Mouse (Mus musculus) intestine, embryonic 16.5 days (tissue): ENCODE measurements at regions not wholly inside any gene's neighbourhood (a gene's known extent, or its start where the extent isn't known, plus 50 kb on each side); places are given as distances from the start of the nearest gene placed in this dataset.

ENCODE experiments used
- ATAC-seq: fragments of 200-750 bp; cut with Nextera tagmentation; 2 replicates; pipeline ENCODE4 v1.8.0; 2017; ENCODE audit warnings: moderate TSS enrichment, moderate library complexity
- H3K27ac ChIP-seq: fragments of 300-500 bp; sonication (generic); 2 replicates; pipeline ENCODE4 v1.5.1; 2014; ENCODE audit warnings: mild to moderate bottlenecking, low read length
- H3K27me3 ChIP-seq: fragments of 300-500 bp; sonication (generic); replicated peaks from 2 replicates; pipeline ENCODE4 v1.6.1; 2014; ENCODE audit warnings: low read length, control low read depth, mixed read lengths; ENCODE audit not compliant: control insufficient read depth, insufficient read depth
- H3K36me3 ChIP-seq: fragments of 300-500 bp; sonication (generic); 2 replicates; pipeline ENCODE4 v1.6.1; 2014; ENCODE audit warnings: low read length, control low read depth; ENCODE audit not compliant: control insufficient read depth, insufficient read depth
- H3K4me1 ChIP-seq: fragments of 300-500 bp; sonication (generic); 2 replicates; pipeline ENCODE4 v1.6.1; 2014; ENCODE audit warnings: low read length, control low read depth, mixed read lengths; ENCODE audit not compliant: control insufficient read depth, insufficient read depth
- H3K4me2 ChIP-seq: fragments of 300-500 bp; sonication (generic); 2 replicates; pipeline ENCODE4 v1.6.1; 2014; ENCODE audit warnings: low read depth, low read length, control low read depth
- H3K4me3 ChIP-seq: fragments of 300-500 bp; sonication (generic); 2 replicates; pipeline ENCODE4 v1.5.1; 2014; ENCODE audit warnings: mild to moderate bottlenecking, low read length
- H3K9ac ChIP-seq: fragments of 300-500 bp; sonication (generic); 2 replicates; pipeline ENCODE4 v1.6.1; 2014; ENCODE audit warnings: low read depth, low read length
- H3K9me3 ChIP-seq: fragments of 300-500 bp; sonication (generic); 2 replicates; pipeline ENCODE4 v1.6.1; 2016; ENCODE audit warnings: low read length, control low read depth; ENCODE audit not compliant: control insufficient read depth
- WGBS: fragments of 180-500 bp; shearing (Covaris S2); extraction: QIAGEN DNeasy Blood & Tissue Kit; methylation state at CpG from one replicate; pipeline ENCODE4 v1.1.7; 2014; 5-methylcytosine and 5-hydroxymethylcytosine counted together

- Histone ChIP-seq H3K27ac (no peak overlapping the region), H3K27me3 (no peaks in the 10 kb centered on the region), H3K4me3 (no peak overlapping the region), H3K4me2 (no peak overlapping the region), H3K9ac (no peak overlapping the region), H3K9me3 (no peaks in the 10 kb centered on the region), H3K36me3 (no peaks in the 10 kb centered on the region), H3K4me1 (no peaks in the 10 kb centered on the region)
- ATAC-seq, result no peak
- 41% methylated on average over 4 of the region's 4 CpGs for WGBS
These were observed 258.9 kb downstream of the Sqor start for GRCm38 (mm10) chr2:123023918-123024317.

- H3K27me3 ChIP-seq, result no peaks in the 10 kb centered on the region
- WGBS, result 75% methylated on average over 1 of the region's 1 CpGs
- H3K9me3 ChIP-seq, result no peaks in the 10 kb centered on the region
- no peak overlapping the region for H3K4me2 ChIP-seq
- H3K4me3 ChIP-seq, result no peak overlapping the region
- no peaks in the 10 kb centered on the region for H3K4me1 ChIP-seq
- no peak overlapping the region for H3K9ac ChIP-seq
- no peaks in the 10 kb centered on the region for H3K36me3 ChIP-seq
- no peak for ATAC-seq
- no peak overlapping the region for H3K27ac ChIP-seq
These were observed 259.3 kb downstream of the Sqor start for GRCm38 (mm10) chr2:123024380-123024779.

- WGBS, result 83% methylated on average over 4 of the region's 4 CpGs
- H3K4me3 ChIP-seq, result no peak overlapping the region
- no peak for ATAC-seq
These were observed 260.0 kb downstream of the Sqor start for GRCm38 (mm10) chr2:123024976-123025585.

GRCm38 (mm10) chr2:123047321-123047720 lies 282.3 kb downstream of the Sqor start:
- Histone ChIP-seq H3K9ac (no peak overlapping the region), H3K4me2 (no peak overlapping the region), H3K27me3 (no peaks in the 10 kb centered on the region), H3K4me1 (no peaks in the 10 kb centered on the region), H3K4me3 (no peak overlapping the region), H3K9me3 (no peaks in the 10 kb centered on the region), H3K36me3 (no peaks in the 10 kb centered on the region), H3K27ac (no peak overlapping the region)
- ATAC-seq, result no peak

More at GRCm38 (mm10) chr2:123024976-123025585, 260.0 kb downstream of the Sqor start:
- H3K27ac ChIP-seq, result no peak overlapping the region
- no peak overlapping the region for H3K4me2 ChIP-seq
- H3K9ac ChIP-seq, result no peak overlapping the region
- no peaks in the 10 kb centered on the region for H3K4me1 ChIP-seq
- no peaks in the 10 kb centered on the region for H3K9me3 ChIP-seq
- no peaks in the 10 kb centered on the region for H3K36me3 ChIP-seq
- H3K27me3 ChIP-seq, result no peaks in the 10 kb centered on the region

GRCm38 (mm10) chr2:123064648-123065047 lies 299.6 kb downstream of the Sqor start:
- H3K4me1 ChIP-seq, result no peaks in the 10 kb centered on the region
- 71% methylated on average over 1 of the region's 1 CpGs for WGBS

GRCm38 (mm10) chr2:123068809-123069208 lies 303.8 kb downstream of the Sqor start:
- Histone ChIP-seq H3K27ac (no peak overlapping the region), H3K4me2 (no peak overlapping the region), H3K9me3 (no peaks in the 10 kb centered on the region), H3K27me3 (no peaks in the 10 kb centered on the region), H3K36me3 (no peaks in the 10 kb centered on the region), H3K4me3 (no peak overlapping the region), H3K9ac (no peak overlapping the region), H3K4me1 (no peaks in the 10 kb centered on the region)
- WGBS, result 52% methylated on average over 5 of the region's 5 CpGs
- ATAC-seq, result no peak

More at GRCm38 (mm10) chr2:123064648-123065047, 299.6 kb downstream of the Sqor start:
- no peak overlapping the region for H3K4me3 ChIP-seq
- H3K9me3 ChIP-seq, result no peaks in the 10 kb centered on the region
- no peak overlapping the region for H3K27ac ChIP-seq
- no peaks in the 10 kb centered on the region for H3K27me3 ChIP-seq
- no peak for ATAC-seq
- no peaks in the 10 kb centered on the region for H3K36me3 ChIP-seq
- H3K9ac ChIP-seq, result no peak overlapping the region
- H3K4me2 ChIP-seq, result no peak overlapping the region

GRCm38 (mm10) chr2:123072653-123073052 lies 307.6 kb downstream of the Sqor start:
- no peak for ATAC-seq
- H3K4me1 ChIP-seq, result no peaks in the 10 kb centered on the region
- no peak overlapping the region for H3K4me2 ChIP-seq
- WGBS, result 84% methylated on average over 2 of the region's 2 CpGs
- H3K4me3 ChIP-seq, result no peak overlapping the region
- H3K9me3 ChIP-seq, result no peaks in the 10 kb centered on the region
- no peak overlapping the region for H3K9ac ChIP-seq
- H3K36me3 ChIP-seq, result no peaks in the 10 kb centered on the region
- no peak overlapping the region for H3K27ac ChIP-seq
- H3K27me3 ChIP-seq, result no peaks in the 10 kb centered on the region

GRCm38 (mm10) chr2:123073476-123074085 lies 308.5 kb downstream of the Sqor start:
- 51% methylated on average over 4 of the region's 4 CpGs for WGBS
- ATAC-seq, result no peak
- Histone ChIP-seq H3K27ac (no peak overlapping the region), H3K27me3 (no peaks in the 10 kb centered on the region), H3K4me1 (no peaks in the 10 kb centered on the region), H3K9me3 (no peaks in the 10 kb centered on the region), H3K4me3 (no peak overlapping the region), H3K9ac (no peak overlapping the region), H3K36me3 (no peaks in the 10 kb centered on the region), H3K4me2 (no peak overlapping the region)

GRCm38 (mm10) chr2:123092726-123093125 lies 327.7 kb downstream of the Sqor start:
- no peaks in the 10 kb centered on the region for H3K9me3 ChIP-seq
- H3K4me3 ChIP-seq, result no peak overlapping the region
- WGBS, result 82% methylated on average over 1 of the region's 1 CpGs
- H3K4me2 ChIP-seq, result no peak overlapping the region
- no peak for ATAC-seq
- H3K9ac ChIP-seq, result no peak overlapping the region
- no peaks in the 10 kb centered on the region for H3K36me3 ChIP-seq
- no peaks in the 10 kb centered on the region for H3K27me3 ChIP-seq
- no peak overlapping the region for H3K27ac ChIP-seq
- no peaks in the 10 kb centered on the region for H3K4me1 ChIP-seq

- Histone ChIP-seq H3K9ac (no peak overlapping the region), H3K27ac (no peak overlapping the region), H3K9me3 (no peaks in the 10 kb centered on the region), H3K4me1 (no peaks in the 10 kb centered on the region), H3K4me2 (no peak overlapping the region), H3K27me3 (no peaks in the 10 kb centered on the region), H3K36me3 (no peaks in the 10 kb centered on the region), H3K4me3 (no peak overlapping the region)
- ATAC-seq, result no peak
- WGBS, result 65% methylated on average over 4 of the region's 4 CpGs
These were observed 338.5 kb downstream of the Sqor start for GRCm38 (mm10) chr2:123103530-123103929.
